Mouse (Mus musculus): ENCODE data around the gene Chaf1a.

GRCm38 (mm10) chr17:56021161-56021910 is 18.9 kb upstream of the Chaf1a start:
- TF ChIP-seq POLR2A (IDR thresholded peaks at IDR 0.05; ENCODE audit: control insufficient read depth, extremely low read depth, insufficient read depth, low read length, poor library complexity), result no peak
- TF ChIP-seq CTCF (IDR thresholded peaks at IDR 0.05; ENCODE audit: borderline replicate concordance, control insufficient read depth, extremely low read depth, insufficient read depth, low read length, poor library complexity), result no peak

All from thymus, adult 2 months (tissue).